Mouse (Mus musculus) bone marrow, adult 2 months (tissue): ENCODE measurements at regions not wholly inside any gene's neighbourhood (a gene's known extent, or its start where the extent isn't known, plus 50 kb on each side); places are given as distances from the start of the nearest gene placed in this dataset.

Source experiments
- CTCF ChIP-seq: fragments of 200-500 bp; IDR thresholded peaks from 2 replicates; pipeline ENCODE4 v1.5.1; 2011; ENCODE audit warnings: low read length, control low read depth; ENCODE audit not compliant: control insufficient read depth, insufficient read depth
- POLR2A ChIP-seq: fragments of 200-500 bp; IDR thresholded peaks from 2 replicates; pipeline ENCODE4 v1.6.1; 2011; ENCODE audit warnings: low read depth, mild to moderate bottlenecking, control low read depth, low read length, borderline replicate concordance; ENCODE audit not compliant: control insufficient read depth

GRCm38 (mm10) chr3:38257076-38257842 lies 227.4 kb downstream of the Ankrd50 start:
- TF ChIP-seq POLR2A (no peak), CTCF (no peak)
